Mouse (Mus musculus): Measurements from ENCODE around the gene Avpr2.

- TF ChIP-seq CTCF (IDR thresholded peaks at IDR 0.05; ENCODE audit: borderline replicate concordance, extremely low read depth, insufficient read depth, insufficient read length) = no peak
- TF ChIP-seq POLR2A (IDR thresholded peaks at IDR 0.05; ENCODE audit: borderline replicate concordance, extremely low read depth, insufficient read depth, insufficient read length, poor library complexity, severe bottlenecking) = 0 out of 2 replicates have a peak, but pooled peaks have one; percentile 13
Measured at GRCm38 (mm10) chrX:73921823-73922549, 30.1 kb downstream of the Avpr2 start, which contains the start of the genes Arhgap4 and Naa10.

Measured in brain, embryonic 14.5 days (tissue).